10 mouse cellular contexts compared by ENCODE assay signal in the genomic region with DNA sequence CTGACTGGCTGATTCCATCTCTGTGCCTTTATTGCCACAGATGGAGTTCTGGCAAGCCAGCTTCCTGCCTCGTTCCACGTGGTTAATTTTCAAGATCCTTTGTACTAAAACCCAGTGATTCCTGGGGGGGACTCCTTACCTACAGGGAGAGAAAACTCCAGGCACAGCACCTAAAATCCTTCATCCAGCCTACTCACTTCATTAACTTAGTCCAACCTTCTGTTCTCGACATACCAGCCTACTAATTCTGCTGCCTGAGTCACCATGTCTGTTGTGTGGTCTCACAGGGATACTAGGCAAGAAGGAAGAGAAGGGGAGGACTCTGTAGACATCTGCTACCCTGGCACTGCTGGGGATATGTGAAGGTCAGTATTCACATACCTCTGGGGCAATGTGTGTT.
"Had no signal": no experiment of that assay in that cellular context is flagged by ENCODE, and none has a peak within 500 bp of the region (broad histone marks: within the 10 kb centered on the region; RNA-seq: fewer than 3 reads in every experiment).

No protein-coding gene starts in this region.

- DNase-seq: kidney, adult 8-10 months; kidney, postnatal 25 days; lung, adult 18-20 months; retina, postnatal 1 day; thymus, adult 18-20 months; thymus, postnatal 14 days had no signal

- ATAC-seq: hindbrain, embryonic 16.5 days; inflammation-experienced regulatory T-cells, adult 6 months; intestine, postnatal 0 days; midbrain, embryonic 16.5 days had no signal
